Mouse (Mus musculus) liver, adult 2 months (tissue): Measurements from ENCODE around the gene 1700011L22Rik. TPM values are rescaled to one million over a fixed set of nuclear protein-coding genes. Genes with fewer than 3 reads are reported as not detected.

ENCODE experiments used
- DNase-seq: peaks from one replicate; pipeline ENCODE4 v3.0.0-alpha.2; 2011; ENCODE audit warnings: low read depth, low spot score; ENCODE audit errors: extremely low read depth
- H3K27ac ChIP-seq: fragments of 200-500 bp; replicated peaks from 2 replicates; pipeline ENCODE4 v1.5.1; 2012; ENCODE audit warnings: low read depth, mild to moderate bottlenecking, control low read depth, inconsistent platforms, low read length; ENCODE audit not compliant: insufficient read depth
- H3K27me3 ChIP-seq: fragments of 200-500 bp; 2 replicates; pipeline ENCODE4 v1.6.1; 2012; ENCODE audit warnings: mild to moderate bottlenecking, moderate library complexity, low read length, inconsistent platforms; ENCODE audit not compliant: control insufficient read depth, insufficient read depth
- H3K36me3 ChIP-seq: fragments of 200-500 bp; 2 replicates; pipeline ENCODE4 v1.6.1; 2012; ENCODE audit warnings: low read length, inconsistent platforms; ENCODE audit not compliant: control insufficient read depth, insufficient read depth
- H3K4me1 ChIP-seq: fragments of 200-500 bp; 2 replicates; pipeline ENCODE4 v1.6.1; 2011; ENCODE audit warnings: low read length; ENCODE audit not compliant: control insufficient read depth, insufficient read depth
- H3K4me3 ChIP-seq: fragments of 200-500 bp; 2 replicates; pipeline ENCODE4 v1.5.1; 2011; ENCODE audit warnings: low read depth, mild to moderate bottlenecking, control low read depth, low read length, moderate library complexity; ENCODE audit not compliant: insufficient read depth
- H3K79me2 ChIP-seq: fragments of 200-500 bp; 2 replicates; pipeline ENCODE4 v1.6.1; 2012; ENCODE audit warnings: inconsistent platforms, mild to moderate bottlenecking, low read length, moderate library complexity; ENCODE audit not compliant: control insufficient read depth, insufficient read depth
- H3K9ac ChIP-seq: fragments of 200-500 bp; 2 replicates; pipeline ENCODE4 v1.6.1; 2012; ENCODE audit warnings: low read depth, mild to moderate bottlenecking, control low read depth, inconsistent platforms, low read length
- CTCF ChIP-seq: fragments of 200-500 bp; IDR thresholded peaks from 2 replicates; pipeline ENCODE4 v1.5.1; 2011; ENCODE audit warnings: low read depth, low read length, control low read depth
- POLR2A ChIP-seq: fragments of 200-500 bp; IDR thresholded peaks from 2 replicates; pipeline ENCODE4 v1.6.1; 2011; ENCODE audit warnings: low read length, control low read depth; ENCODE audit not compliant: insufficient read depth; ENCODE audit errors: extremely low read depth
- whole genome bisulfite sequencing: fragments of 180-500 bp; shearing (Covaris S2); methylation state at CpG from one replicate; pipeline ENCODE4 v1.1.7; 2018; 5-methylcytosine and 5-hydroxymethylcytosine counted together
- polyA plus RNA-seq: library from polyadenylated mRNA; depleted of rRNA; stranded (reverse); fragments of >200 nt; gene quantifications from 2 replicates; pipeline ENCODE4 v1.2.3, GENCODE M21; 2012
- total RNA-seq: library from RNA; depleted of rRNA; stranded (reverse); fragments of >200 nt; gene quantifications from 2 replicates; pipeline ENCODE4 v1.2.3, GENCODE M21; 2014

Gene 1700011L22Rik
- total and polyA plus RNA-seq, 2 experiments = not detected

DNA sequence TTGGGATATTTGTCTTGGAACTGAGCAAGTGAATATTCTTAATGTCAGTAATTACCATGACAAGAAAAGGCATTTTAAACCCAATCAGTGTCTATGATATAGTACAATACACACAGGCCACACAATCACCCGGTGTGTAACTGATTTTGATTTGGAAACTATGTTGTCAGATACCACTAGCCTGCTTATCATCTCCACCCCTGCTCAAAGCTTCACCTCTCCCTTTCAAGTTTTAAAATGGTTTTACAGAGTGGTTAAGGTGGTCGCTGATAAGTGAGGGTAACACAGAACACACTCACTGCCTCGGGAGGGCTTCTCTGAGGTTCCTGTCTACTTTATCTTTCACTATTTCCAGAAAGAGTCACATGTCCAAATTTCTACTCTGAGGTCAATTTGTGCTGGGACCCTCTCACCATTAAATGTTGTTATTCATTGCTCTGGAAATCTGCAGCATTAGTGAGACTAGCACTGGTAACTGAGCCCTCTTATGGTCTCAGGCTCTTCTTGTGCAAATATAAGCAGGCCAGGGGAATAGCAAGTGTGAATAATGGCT lies 44.4 kb upstream of the 1700011L22Rik start:
- DNase-seq = no peak
- Histone ChIP-seq H3K27ac (no peak overlapping the region), H3K4me3 (no peak overlapping the region), H3K4me1 (peaks cover 8% of the 10 kb centered on the region), H3K79me2 (peaks cover 14% of the 10 kb centered on the region; the same call in 1 of the 2 replicates), H3K9ac (no peak overlapping the region), H3K27me3 (no peaks in the 10 kb centered on the region), H3K36me3 (no peaks in the 10 kb centered on the region)
- TF ChIP-seq POLR2A = no peak
- no peak for TF ChIP-seq CTCF
- WGBS = 80% methylated on average over 3 of the region's 3 CpGs

DNA sequence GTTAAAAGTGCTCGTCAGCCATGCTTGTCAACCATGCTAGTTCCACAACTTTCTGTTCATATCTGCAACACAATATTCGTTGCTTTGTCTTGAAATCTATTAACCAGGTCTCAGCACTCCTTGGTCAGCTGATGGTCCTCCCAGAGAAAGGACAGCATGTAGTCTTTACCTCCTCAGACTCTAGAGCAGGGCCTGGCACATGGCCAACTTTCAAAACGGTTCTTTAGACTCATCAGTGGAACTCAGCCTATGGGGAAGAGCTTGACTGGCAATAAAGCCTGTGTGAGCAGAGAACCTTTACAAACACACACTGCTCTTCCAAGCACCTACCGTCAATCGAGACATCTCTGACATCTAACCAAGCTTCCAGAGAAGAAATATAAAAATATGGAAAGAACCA lies 41.2 kb upstream of the 1700011L22Rik start:
- H3K4me1 ChIP-seq = peaks cover 8% of the 10 kb centered on the region
- H3K9ac ChIP-seq = no peak overlapping the region
- DNase-seq = peak; percentile 14

DNA sequence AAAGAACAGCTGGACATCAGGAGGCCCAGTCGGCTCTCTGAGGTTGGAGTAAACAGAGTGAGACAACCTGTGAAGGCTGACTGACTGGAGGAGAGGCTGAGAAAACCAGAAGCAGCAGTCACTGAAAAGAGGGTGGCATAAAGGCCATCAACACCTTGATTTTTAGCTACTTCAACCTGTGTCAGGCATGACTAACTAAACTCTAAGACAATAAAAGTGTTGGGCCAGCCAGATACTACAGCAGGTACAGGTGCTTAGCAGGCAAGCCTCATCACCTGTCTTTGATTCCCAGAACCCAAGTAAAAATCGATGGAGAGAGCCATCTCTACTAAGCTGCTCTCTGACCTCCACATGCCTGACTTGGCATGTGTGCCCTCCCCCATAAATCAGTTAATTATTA lies 40.3 kb upstream of the 1700011L22Rik start:
- TF ChIP-seq CTCF (no peak), POLR2A (no peak)
- H3K4me3 ChIP-seq = no peak overlapping the region

More for the DNA sequence above, 41.2 kb upstream of the 1700011L22Rik start:
- 74% methylated on average over 5 of the region's 5 CpGs for WGBS
- Histone ChIP-seq H3K4me3 (no peak overlapping the region), H3K36me3 (no peaks in the 10 kb centered on the region), H3K27ac (no peak overlapping the region), H3K79me2 (peaks cover 14% of the 10 kb centered on the region; the same call in 1 of the 2 replicates), H3K27me3 (no peaks in the 10 kb centered on the region)
- TF ChIP-seq POLR2A (no peak), CTCF (no peak)

GRCm38 (mm10) chr8:79288250-79288649 lies 39.9 kb upstream of the 1700011L22Rik start:
- Histone ChIP-seq H3K9ac (no peak overlapping the region), H3K27me3 (no peaks in the 10 kb centered on the region), H3K27ac (no peak overlapping the region), H3K79me2 (peaks cover 12% of the 10 kb centered on the region; the same call in 1 of the 2 replicates), H3K4me1 (peaks cover 4% of the 10 kb centered on the region), H3K36me3 (no peaks in the 10 kb centered on the region), H3K4me3 (no peak overlapping the region)
- TF ChIP-seq CTCF (no peak), POLR2A (no peak)
- no peak for DNase-seq
- 94% methylated on average over 4 of the region's 4 CpGs for WGBS

More for the DNA sequence above, 40.3 kb upstream of the 1700011L22Rik start:
- Histone ChIP-seq H3K9ac (no peak overlapping the region), H3K79me2 (peaks cover 14% of the 10 kb centered on the region; the same call in 1 of the 2 replicates), H3K36me3 (no peaks in the 10 kb centered on the region), H3K4me1 (peaks cover 6% of the 10 kb centered on the region), H3K27me3 (no peaks in the 10 kb centered on the region), H3K27ac (no peak overlapping the region)
- 15% methylated on average over 2 of the region's 2 CpGs for WGBS
- DNase-seq = peak; percentile 75

DNA sequence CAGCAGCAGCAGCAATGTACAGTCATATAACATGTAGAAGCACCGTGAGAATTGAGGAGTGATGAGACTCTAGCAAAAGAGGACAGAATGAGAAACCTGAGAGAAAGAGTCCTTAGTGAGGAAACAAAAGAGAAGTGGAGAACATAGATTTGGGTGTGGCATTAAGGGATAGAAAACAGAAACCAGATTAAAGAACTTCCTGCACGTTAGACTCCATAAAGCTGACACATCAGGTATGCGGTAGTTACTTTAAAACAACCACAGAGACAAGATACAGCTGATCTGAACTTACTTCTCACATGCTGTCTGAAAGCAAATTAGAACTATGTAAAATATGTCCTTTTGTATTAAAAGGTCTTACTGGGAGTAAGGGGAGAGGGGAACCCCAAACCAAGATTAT lies 38.1 kb upstream of the 1700011L22Rik start:
- Histone ChIP-seq H3K36me3 (0 out of 2 replicates have a peak, but pooled peaks cover 2% of the 10 kb centered on the region), H3K9ac (no peak overlapping the region), H3K27me3 (no peaks in the 10 kb centered on the region), H3K27ac (no peak overlapping the region), H3K4me1 (peaks cover 4% of the 10 kb centered on the region), H3K79me2 (peaks cover 2% of the 10 kb centered on the region; the same call in 1 of the 2 replicates), H3K4me3 (no peak overlapping the region)
- 83% methylated on average over 3 of the region's 3 CpGs for WGBS
- TF ChIP-seq CTCF (no peak), POLR2A (no peak)
- DNase-seq = no peak

- WGBS = 50% methylated on average over 3 of the region's 3 CpGs
- peaks cover 4% of the 10 kb centered on the region for H3K4me1 ChIP-seq
- H3K9ac ChIP-seq = no peak overlapping the region
- peaks cover 7% of the 10 kb centered on the region; the same call in 1 of the 2 replicates for H3K36me3 ChIP-seq
- H3K27ac ChIP-seq = no peak overlapping the region
- peaks cover 2% of the 10 kb centered on the region; the same call in 1 of the 2 replicates for H3K79me2 ChIP-seq
- no peaks in the 10 kb centered on the region for H3K27me3 ChIP-seq
- no peak for TF ChIP-seq POLR2A
- TF ChIP-seq CTCF = no peak
- peak; percentile 72 for DNase-seq
- H3K4me3 ChIP-seq = no peak overlapping the region
Observed at GRCm38 (mm10) chr8:79284626-79285025, 36.3 kb upstream of the 1700011L22Rik start.
